Mouse (Mus musculus) liver, embryonic 18 days (tissue): ENCODE results near the gene Suv39h1. TPM values are rescaled to one million over a fixed set of nuclear protein-coding genes. Genes with fewer than 3 reads are reported as not detected.

ENCODE experiments used
- polyA plus RNA-seq: library from polyadenylated mRNA; depleted of rRNA; stranded (reverse); fragments of >200 nt; gene quantifications from 2 replicates; pipeline ENCODE4 v1.2.3, GENCODE M21; 2012; rRNA removed

Suv39h1 gene
- polyA plus RNA-seq: 15.2 and 16.4 TPM in 2 replicates

DNA sequence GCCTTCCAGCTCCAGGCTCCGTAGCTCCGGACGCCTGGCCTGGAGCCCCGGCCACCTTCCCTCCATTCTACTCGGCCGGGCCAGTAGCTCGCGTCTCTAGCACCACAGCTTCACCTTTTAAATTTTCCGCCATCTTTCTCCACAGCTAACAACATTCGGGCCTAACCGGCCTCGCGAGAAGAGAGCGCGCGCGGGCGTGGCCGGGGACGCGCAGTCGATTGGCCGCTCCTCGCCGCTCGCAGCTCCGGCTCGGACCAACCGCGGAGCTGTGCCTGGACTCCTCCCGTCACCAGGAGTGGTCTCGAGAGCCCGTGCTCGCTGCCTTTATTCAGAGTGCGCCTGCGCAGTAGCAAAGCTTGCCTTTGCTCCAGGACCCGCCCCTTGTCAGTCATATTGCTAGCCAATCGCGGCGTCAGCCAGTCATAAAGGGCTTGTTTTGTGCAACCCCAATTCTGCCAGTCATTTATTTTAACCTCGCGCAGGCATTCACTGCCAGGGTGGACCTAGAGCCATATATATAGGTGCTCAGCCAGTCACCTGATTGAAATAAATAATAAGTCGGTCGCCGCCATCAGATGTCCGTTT is at the start of gene Suv39h1:
Gene Suv39h1, minus strand, starts transcription at position 331 of the 585 bp plus-strand sequence.

DNA sequence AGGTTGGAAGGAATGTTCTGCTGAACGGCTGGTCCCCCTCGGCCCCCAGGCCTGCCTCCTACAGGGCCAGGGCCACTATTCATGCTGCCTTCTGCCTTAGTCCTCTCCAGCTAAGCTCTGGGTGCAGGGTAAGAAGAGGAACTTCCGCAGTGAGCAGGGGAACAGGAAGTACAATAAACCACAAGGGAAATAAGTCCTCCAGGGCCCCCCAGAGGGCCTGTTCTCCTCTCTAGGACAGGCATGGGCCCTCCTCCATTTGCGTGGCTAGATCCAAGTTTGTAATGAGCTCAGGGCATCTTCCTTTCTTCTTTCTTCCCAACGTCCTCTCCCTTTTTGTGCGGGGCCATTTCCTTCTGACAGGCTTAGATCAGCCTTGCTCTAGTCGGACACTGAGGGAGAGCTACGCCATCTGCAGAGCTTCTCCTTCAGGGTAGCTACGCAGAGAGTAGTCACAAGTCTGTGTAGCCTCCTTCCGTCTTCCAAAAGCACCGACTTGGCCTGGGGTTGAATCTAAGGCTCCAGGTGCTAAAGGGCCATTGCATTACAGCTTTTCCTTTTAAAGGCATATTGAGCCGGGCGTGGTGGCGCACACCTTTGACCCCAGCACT is 15.9 kb upstream of the Suv39h1 start, which contains the start of gene Was:
Gene Was, minus strand, starts transcription at position 153 of the 608 bp plus-strand sequence.

DNA sequence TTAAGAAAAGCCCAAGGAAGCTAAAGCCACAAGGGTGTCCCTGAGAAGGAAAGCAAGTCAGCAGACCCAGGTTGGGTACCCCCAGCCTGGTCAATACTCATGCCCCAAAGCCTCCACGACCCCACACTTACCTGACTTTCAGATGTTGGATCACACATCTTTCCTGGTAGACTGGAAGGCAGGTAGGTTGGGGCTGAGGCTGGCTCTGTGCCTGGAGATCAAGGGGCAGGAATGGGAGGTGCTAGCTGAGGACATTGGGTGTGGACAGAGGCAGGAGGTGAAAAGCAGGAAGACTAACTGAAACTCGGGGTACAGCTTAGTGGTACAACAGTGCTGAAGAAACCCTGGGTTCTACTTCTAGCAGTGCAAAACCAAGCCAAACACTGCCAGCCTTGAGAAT is 56.3 kb downstream of the Suv39h1 start, which contains the start of gene Glod5:
Gene Glod5, minus strand, starts transcription at position 207 of the 400 bp plus-strand sequence.

Other genes starting within 250 kb of the Suv39h1 start
- gene Otud5, start 233.4 kb downstream of the Suv39h1 start, polyA plus RNA-seq: 24.6 and 26.4 TPM in 2 replicates
- gene Pim2, start 196.5 kb downstream of the Suv39h1 start, polyA plus RNA-seq: 2.5 and 2.7 TPM in 2 replicates
- 14.2 and 16.2 TPM in 2 replicates for gene Slc35a2, start 190.7 kb downstream of the Suv39h1 start, polyA plus RNA-seq
- gene Pqbp1, start 175.5 kb downstream of the Suv39h1 start, polyA plus RNA-seq: 36.0 and 38.7 TPM in 2 replicates
- 22.3 and 23.0 TPM in 2 replicates for gene Timm17b, start 175.4 kb downstream of the Suv39h1 start, polyA plus RNA-seq
- not detected in 2 replicates for gene Gm10491, start 166.9 kb downstream of the Suv39h1 start, polyA plus RNA-seq
- gene Gm10490, start 165.2 kb downstream of the Suv39h1 start, polyA plus RNA-seq: not detected in 2 replicates
- gene Pcsk1n, start 154.9 kb downstream of the Suv39h1 start, polyA plus RNA-seq: 0.01 TPM in 2 replicates
- gene Eras, start 146.2 kb downstream of the Suv39h1 start, polyA plus RNA-seq: not detected in 2 replicates
- 15.8 and 17.9 TPM in 2 replicates for gene Hdac6, start 126.9 kb downstream of the Suv39h1 start, polyA plus RNA-seq
- gene Gata1, start 96.7 kb downstream of the Suv39h1 start, polyA plus RNA-seq: 46.9 and 48.4 TPM in 2 replicates
- 0.67 and 1.2 TPM in 2 replicates for gene Glod5, start 56.3 kb downstream of the Suv39h1 start, polyA plus RNA-seq
- 11.4 and 12.1 TPM in 2 replicates for gene Was, start 15.7 kb upstream of the Suv39h1 start, polyA plus RNA-seq
- 18.9 and 22.6 TPM in 2 replicates for gene Wdr13, start 58.1 kb upstream of the Suv39h1 start, polyA plus RNA-seq
- 156 and 159 TPM in 2 replicates for gene Rbm3, start 71.1 kb upstream of the Suv39h1 start, polyA plus RNA-seq
- 4.0 and 4.4 TPM in 2 replicates for gene Tbc1d25, start 101.4 kb upstream of the Suv39h1 start, polyA plus RNA-seq
- 68.2 and 80.5 TPM in 2 replicates for gene Ebp, start 118.8 kb upstream of the Suv39h1 start, polyA plus RNA-seq
- 4.9 and 5.1 TPM in 2 replicates for gene Porcn, start 131.8 kb upstream of the Suv39h1 start, polyA plus RNA-seq
- gene Ftsj1, start 177.6 kb upstream of the Suv39h1 start, polyA plus RNA-seq: 16.6 and 17.2 TPM in 2 replicates
- 16.6 and 19.2 TPM in 2 replicates for gene Slc38a5, start 196.4 kb upstream of the Suv39h1 start, polyA plus RNA-seq